Mouse (Mus musculus): Measurements from ENCODE around the gene Raet1e. TPM values are rescaled to one million over a fixed set of nuclear protein-coding genes. Genes with fewer than 3 reads are reported as not detected.
"Not testable (repeated sequence)": the region's sequence is repeated elsewhere in the genome, so short reads cannot be mapped to it uniquely, and the experiment has no call there.

Gene Raet1e
- polyA plus RNA-seq, 1 experiment, result 0.08 TPM

DNA sequence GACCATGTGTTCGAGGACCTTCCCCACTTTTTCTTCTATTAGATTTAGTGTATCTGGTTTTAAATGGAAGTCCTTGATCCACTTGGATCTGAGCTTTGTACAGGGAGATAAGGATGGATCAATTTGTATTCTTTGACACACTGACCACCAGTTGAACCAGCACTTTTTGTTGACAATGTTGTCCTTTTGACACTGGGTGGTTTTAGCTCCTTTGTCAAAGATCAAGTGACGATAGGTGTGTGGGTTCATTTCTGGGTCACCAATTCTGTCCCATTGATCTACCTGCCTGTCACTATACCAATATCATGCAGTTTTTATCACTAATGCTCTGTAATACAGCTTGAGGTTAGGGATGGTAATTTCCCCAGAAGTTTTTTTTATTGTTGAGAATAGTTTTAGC lies 206.5 kb downstream of the Raet1e start:
- not testable (repeated sequence) for H3K4me3 ChIP-seq (ENCODE audit: insufficient read depth, low read length)

DNA sequence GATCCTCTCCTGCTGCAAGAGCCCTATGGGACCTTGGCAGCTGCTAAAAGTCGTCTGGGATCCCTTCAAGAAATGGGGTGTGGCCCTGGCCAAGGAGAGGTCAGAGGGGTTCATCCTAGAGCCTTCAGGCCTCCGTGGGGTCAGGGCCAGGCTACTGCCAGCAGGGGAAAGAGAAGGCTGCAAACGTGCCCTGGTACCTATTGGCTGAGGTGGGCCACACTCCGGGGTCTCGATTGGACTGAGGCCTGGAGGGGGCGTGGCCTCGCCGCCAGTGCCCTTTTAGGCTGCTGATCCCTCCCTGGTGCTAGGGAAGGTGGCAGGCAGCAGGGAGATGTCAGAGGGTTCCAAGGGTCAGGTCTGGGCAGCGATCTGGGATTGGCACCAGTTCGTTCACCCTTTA lies 222.9 kb downstream of the Raet1e start:
- not testable (repeated sequence) for H3K4me1 ChIP-seq (ENCODE audit: control insufficient read depth, insufficient read depth, low read length); H3K27ac ChIP-seq (ENCODE audit: insufficient read depth, low read length); H3K4me3 ChIP-seq (ENCODE audit: insufficient read depth, low read length)

More for the DNA sequence above, 206.5 kb downstream of the Raet1e start:
- H3K27ac ChIP-seq (ENCODE audit: insufficient read depth, low read length); H3K4me1 ChIP-seq (ENCODE audit: control insufficient read depth, insufficient read depth, low read length): not testable (repeated sequence)

- not testable (repeated sequence) for H3K4me3 ChIP-seq (ENCODE audit: insufficient read depth, low read length); H3K4me1 ChIP-seq (ENCODE audit: control insufficient read depth, insufficient read depth, low read length); H3K27ac ChIP-seq (ENCODE audit: insufficient read depth, low read length)
Observed at GRCm38 (mm10) chr10:22390146-22390545, 231.8 kb downstream of the Raet1e start.

DNA sequence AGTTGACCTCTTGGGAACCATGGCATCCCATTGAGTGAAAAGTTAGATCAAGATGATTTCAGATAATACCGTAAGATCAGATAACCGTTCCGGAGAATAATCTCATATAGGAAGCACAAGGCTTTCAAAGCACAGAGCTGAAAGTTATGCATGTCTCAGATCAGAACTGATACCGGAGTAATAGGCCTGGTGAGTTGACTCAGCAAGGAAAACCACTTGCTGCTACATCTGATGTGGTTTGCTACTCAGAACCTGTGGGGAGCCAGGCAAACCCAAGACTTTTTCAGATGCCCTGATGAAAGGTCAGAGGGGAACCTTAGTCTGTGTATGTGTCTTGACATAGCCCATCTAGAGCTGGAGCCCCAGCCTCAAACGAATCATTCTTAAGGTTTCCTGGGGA lies 233.2 kb downstream of the Raet1e start:
- H3K4me3 ChIP-seq (ENCODE audit: insufficient read depth, low read length); H3K27ac ChIP-seq (ENCODE audit: insufficient read depth, low read length); H3K4me1 ChIP-seq (ENCODE audit: control insufficient read depth, insufficient read depth, low read length): not testable (repeated sequence)

DNA sequence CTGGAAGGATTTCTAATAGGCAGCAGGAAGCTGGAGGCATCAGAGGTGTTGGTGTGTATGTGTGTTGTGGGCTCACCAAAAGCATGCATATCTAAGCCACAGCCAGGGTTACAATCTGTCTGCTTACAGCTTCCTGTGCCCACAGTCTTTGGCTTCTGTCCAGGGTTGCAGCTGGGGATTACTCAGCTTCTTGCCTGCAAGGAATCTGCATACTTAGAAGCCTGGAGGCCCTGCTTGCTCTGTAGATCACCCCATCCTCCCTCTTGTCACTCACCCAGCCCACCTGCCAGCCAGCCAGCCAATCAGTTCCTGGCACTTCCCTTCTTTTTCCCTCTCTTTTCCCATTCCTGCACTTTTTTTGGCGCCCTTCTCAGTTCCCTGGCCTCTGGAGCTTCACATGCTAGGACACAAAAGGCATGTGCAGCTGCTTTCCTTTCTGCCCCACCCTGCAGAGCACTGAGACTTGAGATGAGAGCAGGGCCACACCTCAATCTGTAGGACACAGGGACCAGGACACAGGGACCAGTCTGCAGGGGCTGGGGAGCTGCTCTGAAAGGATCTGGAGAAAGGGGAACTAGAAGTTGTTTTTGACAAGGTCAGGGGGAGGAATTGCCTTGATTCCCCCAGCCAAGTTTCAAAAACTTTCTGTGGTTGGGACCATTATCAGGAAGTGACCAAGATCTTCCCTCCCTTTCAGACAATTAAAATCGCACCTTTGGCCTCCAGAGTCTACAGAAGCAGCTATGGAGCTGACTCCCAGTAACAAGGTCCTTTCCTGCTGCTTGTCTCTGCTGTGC lies 234.9 kb downstream of the Raet1e start:
- H3K4me1 ChIP-seq (ENCODE audit: control insufficient read depth, insufficient read depth, low read length); H3K27ac ChIP-seq (ENCODE audit: insufficient read depth, low read length); H3K4me3 ChIP-seq (ENCODE audit: insufficient read depth, low read length): not testable (repeated sequence)

DNA sequence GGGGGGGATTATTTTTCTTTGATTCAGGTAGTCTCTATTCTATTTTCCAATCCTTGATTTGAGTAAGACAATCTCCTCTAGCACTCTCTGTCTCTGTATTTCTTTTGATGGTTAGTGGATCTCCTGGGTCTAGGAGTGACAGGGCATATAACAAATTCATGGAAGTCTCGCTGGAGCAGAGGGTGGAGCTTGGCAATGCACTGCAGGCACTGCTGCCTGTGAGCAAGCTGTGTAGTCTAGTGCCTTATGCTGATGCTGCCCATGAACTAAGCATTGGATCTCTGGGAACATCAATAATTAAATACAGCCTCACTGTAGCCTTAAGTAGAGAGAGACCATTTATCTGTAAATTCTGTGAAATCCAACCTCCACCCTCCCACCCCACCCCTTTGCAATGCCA lies 238.3 kb downstream of the Raet1e start:
- H3K27ac ChIP-seq (ENCODE audit: insufficient read depth, low read length); H3K4me1 ChIP-seq (ENCODE audit: control insufficient read depth, insufficient read depth, low read length); H3K4me3 ChIP-seq (ENCODE audit: insufficient read depth, low read length): not testable (repeated sequence)

- peak; percentile 48 for TF ChIP-seq CTCF (IDR thresholded peaks at IDR 0.05; ENCODE audit: extremely low read depth, insufficient read depth, low read length)
- not testable (repeated sequence) for H3K27ac ChIP-seq (ENCODE audit: insufficient read depth, low read length); H3K4me1 ChIP-seq (ENCODE audit: control insufficient read depth, insufficient read depth, low read length); H3K4me3 ChIP-seq (ENCODE audit: insufficient read depth, low read length)
Observed at GRCm38 (mm10) chr10:22402225-22402917, 244.0 kb downstream of the Raet1e start.

GRCm38 (mm10) chr10:22413702-22414494 lies 255.5 kb downstream of the Raet1e start:
- not testable (repeated sequence) for H3K4me3 ChIP-seq (ENCODE audit: insufficient read depth, low read length); H3K4me1 ChIP-seq (ENCODE audit: control insufficient read depth, insufficient read depth, low read length); H3K27ac ChIP-seq (ENCODE audit: insufficient read depth, low read length)

Other genes with a start within 250 kb of the Raet1e start
- not detected in 2 replicates for gene 4930444G20Rik, start 90.5 kb upstream of the Raet1e start, polyA plus RNA-seq (2012; rRNA removed)
- gene E030030I06Rik, start 9.3 kb upstream of the Raet1e start, polyA plus RNA-seq (2012; rRNA removed), result 0.31 and 0.55 TPM in 2 replicates
- gene H60b, start within 50 bp of the Raet1e start, polyA plus RNA-seq (2012; rRNA removed), result 0.46 and 0.49 TPM in 2 replicates
- 0.13 and 0.23 TPM in 2 replicates for gene Raet1d, start 202.0 kb downstream of the Raet1e start, polyA plus RNA-seq (2012; rRNA removed)

Measured in cortical plate, adult 2 months (tissue).